ENCODE assay signal across 8 mouse cellular contexts in the genomic region with DNA sequence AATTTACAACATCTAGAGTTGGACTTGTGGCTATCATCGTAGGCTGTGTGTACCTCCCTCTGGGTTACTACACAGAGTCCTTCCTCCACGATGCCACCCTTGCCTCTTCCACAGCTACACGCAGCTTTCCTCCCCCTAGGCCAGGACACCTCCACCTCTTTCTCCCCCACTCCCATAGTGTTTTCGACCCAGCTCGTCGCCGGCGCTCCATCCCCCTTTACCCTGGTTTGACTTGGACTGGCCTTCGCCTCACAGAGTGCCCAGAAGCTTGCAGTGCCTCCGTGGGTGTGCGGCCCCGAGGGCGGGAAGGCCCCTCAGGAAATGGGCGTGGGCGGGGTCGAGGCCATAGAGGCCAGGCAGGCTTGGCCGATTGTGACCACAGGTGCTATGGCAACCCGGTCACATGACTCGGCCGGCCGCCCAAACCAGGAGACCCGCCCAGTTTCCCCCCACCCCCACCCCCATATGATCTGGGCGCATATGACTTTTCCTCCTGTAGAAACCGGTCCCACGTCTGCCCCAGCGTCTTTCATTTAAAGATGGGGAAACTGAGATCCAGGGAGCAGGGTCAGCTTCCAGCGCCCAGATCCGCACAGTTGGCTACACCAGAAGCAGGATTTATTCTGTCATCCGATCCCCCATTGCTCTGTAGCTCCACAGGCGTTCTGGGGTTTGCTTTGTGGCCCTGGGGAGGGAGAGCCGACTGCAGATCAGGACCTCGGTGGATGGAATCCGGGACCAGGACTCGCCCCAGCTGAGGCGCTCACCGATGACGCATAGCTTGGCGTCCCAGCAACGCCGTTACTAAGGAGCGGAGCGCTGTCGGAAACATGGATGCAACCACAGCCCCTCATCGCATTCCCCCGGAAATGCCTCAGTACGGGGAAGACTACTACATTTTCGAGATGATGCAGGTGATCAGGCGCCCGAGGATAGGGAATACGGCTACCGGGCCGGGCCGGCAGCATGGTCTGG. TPM values are rescaled to one million over a fixed set of nuclear protein-coding genes. Genes with fewer than 3 reads are reported as not detected.
DNase-seq lines count a peak whose midpoint lies in the region; ATAC-seq and TF ChIP-seq lines count a peak whose summit lies in the region.

A gene (minus strand): TSS at position 367 of the 975 bp plus-strand sequence.
A gene (plus strand): TSS at position 804 of the 975 bp plus-strand sequence.

- CTCF ChIA-PET in Patski (lab: Charles Lee), result no interaction called here

- DNase-seq in Patski (ENCODE audit: low read depth, low spot score), result no peak
- peak; percentile 92 to 93 for DNase-seq in cerebellum, postnatal 10 days
- peak; percentile 83 to 90 for DNase-seq in frontal cortex, postnatal 36 days (ENCODE audit: low spot score in 2 of 2)
- peak; percentile 84 to 85 for DNase-seq in left cerebral cortex, adult 18-20 months (ENCODE audit: low spot score in 2 of 2)
- DNase-seq in lung, postnatal 4 days, result peak; percentile 90
- peak; percentile 58 for DNase-seq in retina, postnatal 7 days (ENCODE audit: low read depth, low spot score)
- peak; percentile 55 for DNase-seq in urinary bladder, postnatal 10 days (ENCODE audit: low spot score)

- POLR2A ChIA-PET in Patski (lab: Charles Lee), result no interaction called here

- peaks cover 16% of the 10 kb centered on the region for H3K4me1 ChIP-seq in hindbrain, embryonic 15.5 days (replicated peaks)

- no peaks in the 10 kb centered on the region for H3K36me3 ChIP-seq in hindbrain, embryonic 15.5 days

- H3K27me3 ChIP-seq in Patski, result peaks cover under 1% of the 10 kb centered on the region
- no peaks in the 10 kb centered on the region for H3K27me3 ChIP-seq in hindbrain, embryonic 15.5 days

- in situ Hi-C loops in Patski (cut with MboI; ENCODE audit: low pct_unique_long_range_greater_than_20kb), result no loop called here

- TF ChIP-seq CTCF in Patski (IDR thresholded peaks at IDR 0.05), result no peak

- peak within 1 kb of the TSS; percentile 74; the same call in 1 of the 2 replicates for H3K27ac ChIP-seq in hindbrain, embryonic 15.5 days (replicated peaks)

- peak; percentile 49 for ATAC-seq in Patski
- ATAC-seq in hindbrain, embryonic 15.5 days (ENCODE audit: low FRiP score, low read depth), result peak; percentile 85

- WGBS in hindbrain, embryonic 15.5 days, result under 1% methylated on average over 53 of the region's 53 CpGs

- peak within 1 kb of the TSS; percentile 65 for H3K4me3 ChIP-seq in hindbrain, embryonic 15.5 days

- H3K9me3 ChIP-seq in hindbrain, embryonic 15.5 days, result no peaks in the 10 kb centered on the region

- H3K4me2 ChIP-seq in hindbrain, embryonic 15.5 days, result peak within 1 kb of the TSS; percentile 98

- H3K9ac ChIP-seq in hindbrain, embryonic 15.5 days, result peak within 1 kb of the TSS; percentile 62

RNA-seq across cellular contexts. Expression of the first gene that starts in this region (rescaled TPM):
- 2.4 TPM for polyA plus RNA-seq in Patski (2021)
- polyA plus RNA-seq in hindbrain, embryonic 15.5 days (2015; fragmentation: Nextera tagmentation; extraction: Ambion mirVana), result 2.8 and 3.9 TPM in 2 replicates
- under 1 TPM in 1 of 2 experiments, not detected in 1; 0.61 TPM for total RNA-seq in left cerebral cortex, adult 18-20 months (2021)

RNA-seq across cellular contexts. Expression of the second gene that starts in this region (rescaled TPM):
- 0.09 TPM for polyA plus RNA-seq in Patski (2021)
- polyA plus RNA-seq in hindbrain, embryonic 15.5 days (2015; fragmentation: Nextera tagmentation; extraction: Ambion mirVana), result 1.9 and 2.1 TPM in 2 replicates
- 1 to 10 TPM; 1.1 to 1.5 TPM for total RNA-seq in left cerebral cortex, adult 18-20 months (2021)
